Mouse (Mus musculus): ENCODE data around the gene Tle6.

Tle6 gene

GRCm38 (mm10) chr10:81559627-81560539 is 41.0 kb downstream of the Tle6 start:
- DNase-seq: peak; percentile 84

- peak; percentile 86 for DNase-seq
These were observed 41.7 kb downstream of the Tle6 start, which contains the start of gene Aes for GRCm38 (mm10) chr10:81559163-81559626. Gene Aes (plus strand): TSS chr10:81559488.

GRCm38 (mm10) chr10:81557491-81557890 is 43.4 kb downstream of the Tle6 start:
- DNase-seq: no peak

GRCm38 (mm10) chr10:81556282-81556681 is 44.6 kb downstream of the Tle6 start:
- DNase-seq: no peak

- peak; percentile 40 for DNase-seq
These were observed 46.8 kb downstream of the Tle6 start for GRCm38 (mm10) chr10:81553807-81554755.

GRCm38 (mm10) chr10:81553232-81553631 is 47.6 kb downstream of the Tle6 start:
- peak; percentile 55 for DNase-seq

- DNase-seq: peak; percentile 86
These were observed 49.2 kb downstream of the Tle6 start for GRCm38 (mm10) chr10:81551597-81552102.

GRCm38 (mm10) chr10:81550257-81550656 is 50.6 kb downstream of the Tle6 start:
- peak; percentile 67 for DNase-seq

- peak; percentile 46 for DNase-seq
These were observed 51.9 kb downstream of the Tle6 start for GRCm38 (mm10) chr10:81548944-81549343.

GRCm38 (mm10) chr10:81546788-81547571 is 53.9 kb downstream of the Tle6 start:
- peak; percentile 62 for DNase-seq

GRCm38 (mm10) chr10:81546332-81546731 is 54.5 kb downstream of the Tle6 start:
- DNase-seq: peak; percentile 59

- peak; percentile 100 for DNase-seq
These were observed 55.6 kb downstream of the Tle6 start, which contains the start of gene Gna11 for GRCm38 (mm10) chr10:81545161-81545747. Gene Gna11 (minus strand): TSS chr10:81545190.

GRCm38 (mm10) chr10:81544296-81545160 is 56.3 kb downstream of the Tle6 start:
- no peak for DNase-seq

- peak; percentile 74 for DNase-seq
These were observed 57.2 kb downstream of the Tle6 start for GRCm38 (mm10) chr10:81543633-81544032.

- peak; percentile 59 for DNase-seq
These were observed 58.0 kb downstream of the Tle6 start for GRCm38 (mm10) chr10:81542727-81543460.

- DNase-seq: no peak
These were observed 59.1 kb downstream of the Tle6 start for GRCm38 (mm10) chr10:81541803-81542202.

GRCm38 (mm10) chr10:81541363-81541762 is 59.5 kb downstream of the Tle6 start:
- DNase-seq: no peak

All from cerebellum, adult 9-11 months (tissue).